Mouse (Mus musculus): ENCODE measurements around the gene Dlgap1. TPM values are rescaled to one million over a fixed set of nuclear protein-coding genes. Genes with fewer than 3 reads are reported as not detected.

The Dlgap1 gene
- total RNA-seq, 2 experiments from 2014 or later: 1.6 to 2.0 TPM

DNA sequence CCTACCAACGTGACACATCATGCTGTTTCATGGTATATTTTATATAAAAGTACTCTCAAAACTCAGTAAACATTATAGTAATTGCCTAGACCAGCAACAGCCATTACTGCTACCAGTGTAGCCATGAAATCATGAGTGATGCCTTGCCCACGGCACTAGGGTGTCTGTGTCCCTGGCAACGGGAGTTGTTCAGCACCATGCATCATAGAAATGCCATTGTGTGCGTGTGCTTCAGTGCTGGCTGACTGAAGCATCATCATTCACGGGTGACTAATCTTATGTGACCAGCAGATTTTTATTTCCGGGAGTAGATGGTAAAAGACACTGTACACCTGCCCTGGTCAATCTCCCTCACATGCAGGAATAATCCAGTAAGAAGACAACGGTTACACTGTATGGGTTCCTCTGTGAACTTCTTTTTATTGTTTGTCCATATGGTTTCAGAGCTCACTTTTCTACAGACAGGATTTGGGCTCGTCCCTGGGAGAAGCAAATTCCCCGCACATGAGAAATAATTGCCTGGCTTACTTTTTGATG is 203.7 kb downstream of the Dlgap1 start:
- DNase-seq (ENCODE audit: low spot score in 2 of 2): no peak

DNA sequence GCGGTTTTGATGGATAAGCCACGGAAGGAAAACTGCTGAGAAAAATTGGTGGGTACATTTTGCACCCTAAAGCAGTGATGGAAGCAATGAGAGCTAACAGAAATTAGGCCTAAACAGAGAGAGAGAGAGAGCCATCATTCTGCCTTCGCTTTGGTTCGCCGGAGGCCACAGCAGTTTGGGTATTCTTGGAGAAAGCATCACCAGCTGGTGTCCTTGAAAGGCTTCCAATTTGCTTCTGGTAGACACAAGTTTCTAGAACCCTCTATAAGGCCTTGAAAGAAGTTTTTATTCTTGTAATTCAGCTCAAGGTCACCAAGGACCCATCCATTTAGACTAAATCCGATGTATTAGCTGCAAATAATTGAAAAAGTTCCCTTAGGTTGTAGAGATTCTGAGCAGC is 205.0 kb downstream of the Dlgap1 start:
- no peak for DNase-seq (ENCODE audit: low spot score in 2 of 2)

DNA sequence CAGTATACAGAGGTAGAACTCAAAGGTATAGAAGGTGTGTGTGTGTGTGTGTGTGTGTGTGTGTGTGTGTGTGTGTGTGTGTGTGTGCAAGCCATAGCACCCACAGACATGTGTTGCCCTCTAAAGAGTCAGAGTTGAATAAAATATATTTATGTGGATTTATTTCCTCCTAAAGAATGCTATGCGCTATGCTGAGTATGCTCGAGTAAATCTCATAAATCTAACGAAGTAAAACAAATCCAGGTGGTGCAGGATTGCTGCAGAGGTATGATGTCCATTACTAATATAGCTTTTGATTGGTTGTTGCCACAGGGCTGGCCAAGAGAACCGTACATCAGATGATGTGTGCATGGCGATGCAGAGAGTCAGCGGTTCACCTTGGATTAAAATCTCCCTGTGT is 222.4 kb downstream of the Dlgap1 start:
- no peak for DNase-seq (ENCODE audit: low spot score in 2 of 2)

DNA sequence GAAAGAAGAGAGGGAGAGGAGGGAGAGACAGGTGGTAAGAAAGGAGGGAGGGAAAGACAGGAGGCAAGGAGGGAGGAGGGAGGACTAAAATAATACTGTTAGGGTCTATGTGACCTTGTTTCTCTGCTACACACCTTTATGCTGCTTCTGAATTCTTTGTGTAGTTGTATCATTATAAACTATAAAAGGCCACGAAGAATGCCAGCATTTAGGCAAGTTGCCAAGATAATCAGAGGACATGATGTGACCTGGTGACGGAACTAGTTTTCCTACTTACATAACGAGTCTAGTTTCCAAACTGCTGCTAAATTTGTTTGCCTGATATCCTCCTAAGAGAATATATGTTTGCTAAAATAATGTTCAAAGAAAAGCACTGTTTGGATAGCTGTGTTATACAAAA is 254.0 kb downstream of the Dlgap1 start:
- DNase-seq (ENCODE audit: low spot score in 2 of 2): no peak

DNA sequence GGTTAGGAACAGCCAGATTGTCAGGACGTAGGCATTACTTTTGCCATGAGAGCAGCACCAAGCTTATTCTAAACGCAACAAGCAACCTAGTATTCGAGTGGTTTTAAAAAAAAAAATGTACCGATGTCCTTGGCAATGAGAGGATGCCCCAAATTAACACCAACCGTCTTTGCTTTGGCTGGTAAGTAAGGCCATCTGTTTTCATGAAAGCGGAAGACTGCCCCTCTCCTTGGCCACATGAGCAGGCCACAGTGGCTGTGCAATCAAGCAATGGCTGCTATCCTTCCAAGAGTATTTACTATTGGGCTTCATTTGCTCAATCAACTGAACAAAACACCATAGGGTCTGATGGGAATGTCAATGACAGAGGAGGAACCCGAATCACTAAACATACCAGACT is 278.5 kb downstream of the Dlgap1 start:
- no peak for DNase-seq (ENCODE audit: low spot score in 2 of 2)

DNA sequence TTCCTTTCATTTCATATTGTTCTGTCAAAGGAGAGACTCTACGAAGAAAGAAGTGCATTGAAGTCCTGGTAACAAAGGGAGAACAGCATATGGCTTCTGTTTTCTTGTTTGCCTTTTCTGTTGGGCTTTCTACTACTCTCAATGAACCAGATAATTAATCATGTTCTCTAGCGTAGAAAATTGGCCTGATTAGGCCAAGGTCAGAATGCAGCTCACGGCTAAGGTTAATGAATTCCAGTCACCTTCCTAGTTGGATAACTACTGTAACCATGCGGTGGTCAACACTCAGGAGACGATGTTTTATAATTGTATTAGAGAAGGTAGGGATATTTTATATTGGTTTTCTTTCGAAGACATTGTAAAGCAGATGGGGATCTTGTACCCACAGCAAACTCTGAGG is 279.4 kb downstream of the Dlgap1 start:
- DNase-seq (ENCODE audit: low spot score in 2 of 2): no peak

DNA sequence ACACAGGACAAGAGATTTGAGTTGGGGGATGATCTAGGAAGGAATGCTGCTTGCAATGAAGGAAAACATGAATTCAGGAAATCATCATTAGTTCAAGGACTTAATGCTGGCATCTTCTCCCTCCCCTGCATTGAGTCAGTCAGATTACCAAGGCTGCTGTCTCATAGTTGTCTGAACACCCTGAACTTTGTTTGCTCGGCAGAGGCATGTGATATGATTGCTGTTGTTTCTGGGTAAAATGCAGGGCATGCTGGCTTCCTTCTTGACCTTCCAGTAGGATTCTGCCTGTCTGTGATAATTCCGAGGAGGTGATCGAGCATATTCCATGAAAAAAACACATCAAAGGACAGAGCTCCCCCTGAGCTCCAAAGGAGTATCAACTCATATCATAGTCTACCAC is 283.6 kb downstream of the Dlgap1 start:
- no peak for DNase-seq (ENCODE audit: low spot score in 2 of 2)

DNA sequence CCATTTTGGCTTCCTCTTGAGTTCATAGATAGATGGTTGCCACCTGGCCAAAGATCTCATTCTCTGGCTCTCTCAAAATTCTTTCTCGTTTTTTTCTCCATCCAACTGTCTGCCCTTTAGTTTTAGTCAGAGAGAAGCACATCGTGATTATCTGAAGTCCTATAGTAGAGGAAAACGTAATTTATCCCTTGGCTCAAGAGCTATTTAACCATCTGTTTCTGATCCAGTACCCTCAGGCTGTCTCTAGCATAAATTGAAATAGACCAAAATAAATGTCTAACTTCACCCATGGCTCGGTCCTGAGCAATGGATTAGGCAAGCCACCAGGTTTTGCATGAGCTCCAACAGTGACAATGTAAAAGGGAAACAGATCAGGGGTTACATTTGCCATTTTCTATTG is 287.5 kb downstream of the Dlgap1 start:
- DNase-seq (ENCODE audit: low spot score in 2 of 2): no peak

DNA sequence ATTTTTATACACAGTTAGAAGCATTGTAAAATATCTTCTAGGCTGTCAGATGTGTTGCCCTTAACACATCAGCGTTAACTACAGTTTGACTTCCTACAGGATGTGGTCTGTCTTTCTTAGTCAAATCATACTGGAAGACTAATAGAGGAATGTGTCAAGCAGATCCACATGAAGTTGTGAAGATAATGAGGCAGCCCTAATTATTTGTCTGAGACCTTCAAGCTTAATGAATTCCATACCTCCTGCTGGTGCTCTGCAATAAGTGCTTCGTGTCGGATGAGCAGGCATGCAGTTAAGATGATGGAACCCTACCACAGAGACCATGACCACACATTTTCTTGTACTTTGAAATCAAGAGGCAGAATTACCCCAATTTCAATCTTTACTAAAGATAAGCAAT is 294.3 kb downstream of the Dlgap1 start:
- DNase-seq (ENCODE audit: low spot score in 2 of 2): no peak

DNA sequence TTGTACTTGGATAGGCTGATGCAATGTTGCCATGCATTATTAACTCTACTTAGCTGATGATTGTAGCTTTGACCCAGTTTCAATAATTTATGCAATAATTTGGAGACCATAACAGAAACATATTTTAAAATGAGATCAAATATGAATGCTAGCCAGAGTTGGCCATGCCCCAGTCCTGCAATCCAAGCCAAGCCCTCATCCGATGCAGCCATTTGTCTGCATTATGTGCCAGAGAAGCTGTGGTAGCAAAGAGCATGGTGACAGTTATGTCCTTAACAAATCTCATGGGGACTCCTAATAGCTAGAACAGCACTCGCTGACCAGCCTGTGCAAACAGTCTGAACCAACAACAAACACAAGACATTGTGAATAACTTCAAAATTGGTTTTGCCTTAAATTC is 303.3 kb downstream of the Dlgap1 start:
- DNase-seq (ENCODE audit: low spot score in 2 of 2): no peak

DNA sequence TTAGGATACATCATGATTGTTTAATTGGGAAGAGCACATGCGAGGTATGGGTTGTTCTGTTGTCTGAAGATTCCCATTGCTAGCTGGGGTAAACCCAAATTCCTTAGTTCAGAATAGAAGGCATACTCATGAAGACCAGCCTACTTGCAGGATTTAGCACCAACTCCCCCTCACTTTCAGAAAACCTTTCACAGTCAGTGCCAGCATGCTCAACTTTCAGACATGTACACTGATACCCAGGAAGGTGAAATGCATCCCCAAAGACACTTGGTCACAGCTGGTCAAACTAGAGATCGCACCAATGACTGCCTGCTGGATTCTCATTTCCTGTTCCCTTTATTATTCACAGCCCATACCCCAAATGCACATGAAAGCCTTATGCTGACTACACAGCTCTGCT is 318.8 kb downstream of the Dlgap1 start:
- no peak for DNase-seq (ENCODE audit: low spot score in 2 of 2)

DNA sequence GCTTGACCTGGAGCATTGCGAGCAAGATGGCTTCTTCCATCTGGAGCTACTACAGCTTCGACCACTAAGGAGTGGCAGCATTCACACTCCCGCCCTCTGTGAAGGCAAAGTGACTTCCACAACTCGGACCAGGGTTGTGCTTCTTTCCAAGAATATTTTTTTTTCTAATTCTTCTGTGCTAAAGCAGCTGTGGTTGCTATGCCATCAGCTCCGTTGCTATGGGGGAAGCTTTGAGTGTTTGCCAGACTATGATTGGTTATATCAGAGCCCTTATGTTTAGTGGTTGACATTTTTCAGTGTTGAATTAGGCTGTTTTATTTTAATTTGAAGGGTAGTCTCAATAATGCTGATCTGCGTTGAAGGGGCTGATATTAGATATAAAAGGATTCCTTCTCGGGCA is 325.2 kb downstream of the Dlgap1 start:
- no peak for DNase-seq (ENCODE audit: low spot score in 2 of 2)

DNA sequence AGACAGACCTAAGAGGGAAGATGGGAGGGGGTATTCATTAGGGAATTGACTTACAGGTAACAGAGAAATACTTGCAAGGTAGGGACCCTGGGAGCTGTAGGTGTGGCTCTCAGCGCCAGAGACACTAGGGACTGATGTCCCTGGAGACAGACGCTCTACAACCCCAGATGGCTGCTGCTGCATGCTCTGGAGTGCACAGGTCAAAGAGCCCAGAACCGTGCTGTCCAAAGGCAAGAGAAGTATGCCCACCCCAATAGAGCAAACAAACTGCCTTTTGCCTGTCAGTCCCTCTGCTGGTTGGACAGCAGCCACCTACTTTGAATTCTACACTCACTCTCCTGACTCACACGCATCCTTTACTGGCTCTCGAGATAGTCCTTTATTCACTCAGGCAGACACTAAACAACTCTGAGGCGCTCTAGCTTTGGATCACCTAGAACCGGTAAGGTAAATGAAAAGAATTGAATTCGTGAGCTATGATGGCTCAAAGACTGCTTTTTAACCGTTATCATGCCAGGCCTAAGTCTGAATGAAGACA is 333.1 kb downstream of the Dlgap1 start:
- no peak for DNase-seq (ENCODE audit: low spot score in 2 of 2)

DNA sequence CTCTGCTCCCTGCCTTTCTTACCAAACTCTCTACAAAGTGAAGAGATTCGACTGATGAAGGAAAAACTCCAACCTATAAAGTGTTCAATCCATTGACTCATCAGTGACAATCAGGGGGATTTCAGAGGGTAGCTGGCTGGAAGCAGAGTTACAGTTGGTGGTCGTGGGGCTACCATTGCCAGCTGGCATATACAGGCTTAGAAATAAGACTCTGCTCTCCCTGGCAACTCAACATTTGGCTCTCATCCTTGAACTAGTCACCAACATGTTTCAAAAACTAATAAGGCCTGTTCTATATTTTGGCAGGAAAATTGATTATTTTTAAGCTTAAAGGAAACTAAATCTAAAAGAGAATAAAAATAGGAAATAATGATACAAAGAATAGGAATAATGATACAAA is 333.8 kb downstream of the Dlgap1 start:
- DNase-seq (ENCODE audit: low spot score in 2 of 2): no peak

DNA sequence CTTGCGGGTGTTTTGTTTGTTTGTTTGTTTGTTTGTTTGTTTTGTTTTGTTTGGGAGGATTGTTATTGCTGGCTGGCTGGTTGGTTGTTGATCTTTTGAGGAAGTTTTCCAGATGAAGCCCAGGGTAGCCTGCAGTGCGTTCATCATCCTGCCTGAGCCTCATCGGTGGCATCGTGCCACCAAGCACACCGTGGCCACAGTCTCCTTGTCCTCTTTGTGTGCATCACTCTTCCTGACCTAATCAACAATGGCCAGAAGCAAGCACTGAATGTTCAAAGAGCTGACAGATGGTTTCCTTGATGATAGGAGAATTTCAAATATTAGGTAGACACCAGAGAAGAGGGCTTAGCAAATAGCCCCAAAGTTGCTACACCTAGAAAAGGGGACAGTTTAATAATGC is 336.1 kb downstream of the Dlgap1 start:
- no peak for DNase-seq (ENCODE audit: low spot score in 2 of 2)

DNA sequence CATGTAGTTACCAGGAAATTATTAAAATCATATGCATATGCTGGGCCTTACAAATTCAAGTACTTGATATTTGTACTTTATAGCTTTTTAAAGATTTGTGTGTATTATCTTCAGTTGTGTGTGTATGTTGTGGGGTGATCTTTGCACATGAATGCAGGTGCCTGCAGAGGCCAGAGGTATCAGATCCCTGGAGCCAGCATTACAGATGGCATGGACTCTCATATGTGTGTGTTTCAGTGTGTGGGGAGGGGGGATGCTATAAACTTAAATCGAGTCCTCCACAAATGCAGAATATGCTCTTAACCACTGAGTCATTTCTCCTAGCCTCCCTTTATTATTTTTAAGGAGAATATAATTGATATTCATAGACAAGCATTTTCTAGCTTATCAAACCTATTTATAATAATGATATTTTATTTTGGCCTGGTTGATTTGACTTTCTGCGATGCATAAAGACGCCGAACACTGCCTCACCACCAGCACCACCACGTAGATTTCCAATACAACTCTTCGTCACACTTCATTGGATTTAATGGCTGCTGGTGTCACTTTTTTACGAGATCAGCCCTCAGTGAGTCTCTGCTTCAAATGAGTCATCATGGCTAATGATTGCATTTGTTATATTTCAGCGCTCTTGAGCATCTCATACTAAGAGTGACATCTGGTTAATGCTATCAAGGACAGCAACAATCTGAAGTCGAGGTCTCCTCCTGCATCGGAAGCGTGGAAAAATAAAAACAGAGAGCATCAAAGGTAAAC is 338.7 kb downstream of the Dlgap1 start:
- no peak for DNase-seq (ENCODE audit: low spot score in 2 of 2)

DNA sequence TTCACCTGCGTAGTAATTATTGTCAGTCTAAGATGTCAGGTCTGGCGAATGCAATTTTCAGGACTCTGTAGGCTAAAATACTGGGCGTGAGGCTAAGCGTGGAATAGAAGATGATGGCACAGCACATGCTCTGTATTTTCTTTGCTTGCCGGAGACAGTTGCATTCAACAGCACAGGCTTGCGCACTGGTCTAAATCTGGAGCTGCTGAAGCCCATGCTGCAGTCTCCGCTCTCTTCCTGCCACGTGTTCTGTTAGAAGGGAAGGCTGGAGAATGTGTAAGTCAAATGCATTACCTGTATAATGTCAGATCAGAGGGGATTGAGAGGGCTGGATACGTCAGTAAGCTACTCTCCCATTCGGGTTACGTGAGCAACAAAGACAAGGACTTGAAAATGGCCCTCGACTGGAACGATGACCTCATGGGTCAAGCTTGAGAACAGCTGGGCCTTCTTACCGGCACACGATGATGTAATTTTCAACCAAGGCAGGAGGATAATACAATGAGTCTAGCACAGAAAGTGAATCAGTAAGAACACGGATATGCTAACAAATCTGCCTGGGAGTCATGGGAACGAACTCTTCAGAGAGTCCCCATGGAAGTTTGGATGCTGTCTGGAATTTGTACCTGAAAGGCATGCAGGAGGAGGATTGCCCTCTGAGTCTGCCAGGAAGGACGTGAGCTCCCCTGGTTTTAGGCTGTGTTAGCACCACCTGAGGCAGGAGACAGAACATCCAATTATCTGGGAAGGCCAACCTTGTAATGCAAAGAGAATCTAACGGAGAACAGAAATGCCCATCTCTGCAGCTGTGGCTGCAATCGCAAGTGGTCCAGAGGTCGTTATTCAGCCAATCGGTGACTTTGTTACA is 339.7 kb downstream of the Dlgap1 start:
- no peak for DNase-seq (ENCODE audit: low spot score in 2 of 2)

DNA sequence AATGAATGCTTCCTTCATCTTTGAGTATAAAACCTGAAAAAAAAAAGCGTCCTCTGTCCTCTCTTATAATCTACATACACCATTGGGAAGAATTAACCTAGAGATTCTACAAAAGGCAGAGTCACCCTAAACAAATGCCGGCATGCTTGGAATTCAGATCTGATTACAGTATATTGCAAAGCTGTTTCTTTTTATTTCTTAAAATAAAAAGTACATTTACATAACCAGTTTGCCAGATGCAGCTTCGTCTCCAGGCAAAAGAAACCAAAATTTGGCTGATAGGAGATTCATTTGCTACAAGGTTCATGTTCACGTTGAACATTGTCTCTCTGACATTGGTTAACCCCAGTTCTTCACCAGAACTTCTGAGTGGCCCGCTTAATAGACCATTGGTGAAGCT is 347.5 kb downstream of the Dlgap1 start:
- DNase-seq (ENCODE audit: low spot score in 2 of 2): no peak

DNA sequence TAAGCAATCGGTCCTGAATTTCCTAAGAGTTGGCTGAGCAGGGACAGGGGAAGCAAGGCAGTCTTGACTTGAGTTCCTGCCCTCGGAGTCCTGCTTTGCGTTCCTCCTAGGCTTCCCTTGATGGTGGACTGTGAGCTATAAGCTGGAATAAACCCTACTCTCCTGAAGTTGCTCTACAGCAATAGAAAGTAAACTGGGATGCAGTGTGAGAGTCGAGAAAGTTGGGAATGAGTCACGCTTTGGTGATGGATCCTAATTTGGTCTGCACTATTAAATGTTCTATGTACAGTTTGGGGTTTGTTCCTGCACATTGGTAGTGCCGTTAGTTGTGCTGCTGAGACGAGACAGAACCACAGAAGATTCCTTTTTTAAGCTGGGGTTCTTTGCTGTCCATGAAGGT is 348.9 kb downstream of the Dlgap1 start:
- no peak for DNase-seq (ENCODE audit: low spot score in 2 of 2)

DNA sequence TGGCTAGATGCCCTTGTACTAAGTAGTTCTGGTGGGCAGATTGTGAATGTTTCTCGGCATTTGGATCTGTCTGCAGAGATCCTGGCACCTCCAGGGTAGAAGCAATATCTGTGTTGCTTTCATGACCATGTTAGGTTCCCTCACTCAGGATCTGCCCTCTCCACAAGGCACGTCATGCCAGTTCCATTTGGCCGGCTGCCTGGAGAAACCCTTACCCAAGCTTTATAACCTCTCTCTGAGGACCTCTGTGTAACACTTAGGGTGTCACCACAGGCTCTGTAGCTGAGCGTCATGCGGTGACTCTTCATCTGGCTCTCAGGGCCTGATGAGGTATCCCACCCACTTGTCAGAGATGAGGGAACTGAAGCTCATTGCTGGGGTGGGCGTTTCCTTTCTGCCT is 353.1 kb downstream of the Dlgap1 start:
- no peak for DNase-seq (ENCODE audit: low spot score in 2 of 2)

DNA sequence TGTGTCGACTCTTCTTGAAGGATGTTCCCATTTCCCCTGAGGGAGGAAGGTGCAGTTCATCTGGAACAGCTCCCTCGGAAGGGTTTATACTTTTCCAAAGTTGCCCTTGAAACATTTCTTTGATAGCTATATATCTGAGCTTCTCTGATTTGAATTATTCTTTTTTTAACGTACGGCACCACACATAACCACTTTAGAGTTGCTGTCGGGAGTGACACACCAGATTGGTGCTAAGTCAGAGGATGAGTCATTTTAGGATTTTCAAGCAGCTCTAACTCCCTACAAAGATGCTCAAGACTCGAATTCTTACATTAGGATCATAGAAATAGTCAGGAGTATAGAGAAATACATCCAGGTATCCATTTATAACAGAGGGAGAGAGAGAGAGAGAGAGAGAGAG is 364.6 kb downstream of the Dlgap1 start:
- DNase-seq (ENCODE audit: low spot score in 2 of 2): no peak

DNA sequence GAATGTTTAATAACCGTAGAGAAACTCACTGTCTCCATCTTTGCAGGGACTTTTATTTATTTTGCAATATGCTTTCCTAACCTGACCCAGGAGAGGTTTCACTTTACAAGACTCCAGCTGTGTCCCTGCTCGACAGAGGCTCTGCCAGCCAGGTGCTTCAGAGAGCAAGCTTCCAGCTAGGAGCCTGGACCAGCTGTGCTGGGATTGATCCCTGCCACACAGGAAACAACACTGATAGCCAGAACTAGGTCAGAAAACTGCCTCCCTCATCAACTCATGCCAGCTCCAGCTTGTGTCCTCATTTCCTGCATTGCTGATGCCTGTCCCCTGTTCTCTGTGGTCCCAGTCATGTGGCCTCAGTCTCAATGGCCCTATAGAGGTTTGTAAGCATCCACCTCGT is 365.3 kb downstream of the Dlgap1 start:
- no peak for DNase-seq (ENCODE audit: low spot score in 2 of 2)

All from gastrocnemius, postnatal 4 days (tissue).